Comparison of ENCODE assay signal across 8 mouse cellular contexts in genomic region chrX:21360771-21361667, GRCm38 (mm10).
A peak's percentile ranks its signal among the peaks of the same experiment; 100 is the strongest.
DNase-seq lines count a peak whose midpoint lies in the region; ATAC-seq and TF ChIP-seq lines count a peak whose summit lies in the region.

No protein-coding gene starts in this region.

- 13% methylated on average over 43 of the region's 43 CpGs for WGBS in embryonic facial prominence, embryonic 12.5 days
- WGBS in heart, embryonic 15.5 days: 18% methylated on average over 43 of the region's 43 CpGs
- 15% methylated on average over 43 of the region's 43 CpGs for WGBS in lung, embryonic 16.5 days

- DNase-seq in adrenal gland, postnatal 10 days: peak; percentile 26
- DNase-seq in layer of hippocampus, postnatal 10 days (ENCODE audit: low spot score in 2 of 2): peak; percentile 38 to 53
- peak; percentile 48 for DNase-seq in right cerebral cortex, adult 18-20 months
- DNase-seq in c-Kit-positive CD71-positive TER-119-positive erythroid progenitor cells, embryonic 14.5 days (ENCODE audit: low spot score): no peak

- H3K27me3 ChIP-seq in E14TG2a.4 (ENCODE audit: insufficient read depth, low read length): peaks cover 23% of the 10 kb centered on the region
- no peaks in the 10 kb centered on the region for H3K27me3 ChIP-seq in embryonic facial prominence, embryonic 12.5 days
- H3K27me3 ChIP-seq in heart, embryonic 15.5 days: no peaks in the 10 kb centered on the region
- H3K27me3 ChIP-seq in lung, embryonic 16.5 days (ENCODE audit: control insufficient read depth, insufficient read depth, low read depth, low read length): no peaks in the 10 kb centered on the region

- H3K9me3 ChIP-seq in E14TG2a.4 (ENCODE audit: low read length): no peaks in the 10 kb centered on the region
- no peaks in the 10 kb centered on the region for H3K9me3 ChIP-seq in embryonic facial prominence, embryonic 12.5 days
- no peaks in the 10 kb centered on the region for H3K9me3 ChIP-seq in heart, embryonic 15.5 days (replicated peaks)
- no peaks in the 10 kb centered on the region for H3K9me3 ChIP-seq in lung, embryonic 16.5 days (ENCODE audit: control insufficient read depth, low read length)

- H3K4me2 ChIP-seq in embryonic facial prominence, embryonic 12.5 days (replicated peaks): peak overlapping the region; percentile 67
- peak overlapping the region; percentile 77 for H3K4me2 ChIP-seq in heart, embryonic 15.5 days
- H3K4me2 ChIP-seq in lung, embryonic 16.5 days (ENCODE audit: low read depth, low read length): peak overlapping the region; percentile 67

- no peak overlapping the region for H3K9ac ChIP-seq in embryonic facial prominence, embryonic 12.5 days
- H3K9ac ChIP-seq in heart, embryonic 15.5 days: no peak overlapping the region
- peak overlapping the region; percentile 2; the same call in 1 of the 2 replicates for H3K9ac ChIP-seq in lung, embryonic 16.5 days (ENCODE audit: low read length)

- 0 out of 2 replicates have a peak, but pooled peaks have one; percentile 64 for ATAC-seq in embryonic facial prominence, embryonic 12.5 days (ENCODE audit: insufficient number of reproducible peaks, insufficient read depth, low FRiP score, low TSS enrichment)
- ATAC-seq in heart, embryonic 15.5 days (replicated peaks; ENCODE audit: insufficient number of reproducible peaks, insufficient read depth, low FRiP score, low read depth): peak; percentile 66; the same call in 1 of the 2 replicates
- ATAC-seq in lung, embryonic 16.5 days (ENCODE audit: low read depth): 0 out of 2 replicates have a peak, but pooled peaks have one; percentile 26

- H3K4me3 ChIP-seq in E14TG2a.4 (replicated peaks; ENCODE audit: low read length): peak overlapping the region; percentile 70
- peak overlapping the region; percentile 40 for H3K4me3 ChIP-seq in embryonic facial prominence, embryonic 12.5 days
- peak overlapping the region; percentile 50 for H3K4me3 ChIP-seq in heart, embryonic 15.5 days
- peak overlapping the region; percentile 38 for H3K4me3 ChIP-seq in lung, embryonic 16.5 days (ENCODE audit: low read length)

- H3K27ac ChIP-seq in embryonic facial prominence, embryonic 12.5 days: no peak overlapping the region
- H3K27ac ChIP-seq in heart, embryonic 15.5 days: no peak overlapping the region
- no peak overlapping the region for H3K27ac ChIP-seq in lung, embryonic 16.5 days (ENCODE audit: low read length)

- no peaks in the 10 kb centered on the region for H3K36me3 ChIP-seq in E14TG2a.4 (ENCODE audit: insufficient read depth, low read length)
- H3K36me3 ChIP-seq in embryonic facial prominence, embryonic 12.5 days: no peaks in the 10 kb centered on the region
- no peaks in the 10 kb centered on the region for H3K36me3 ChIP-seq in heart, embryonic 15.5 days
- H3K36me3 ChIP-seq in lung, embryonic 16.5 days (ENCODE audit: control insufficient read depth, insufficient read depth, low read length): no peaks in the 10 kb centered on the region

- TF ChIP-seq CTCF in E14TG2a.4 (conservative IDR thresholded peaks at IDR 0.05; ENCODE audit: low read length): no peak

- H3K4me1 ChIP-seq in E14TG2a.4 (replicated peaks; ENCODE audit: low read depth, low read length): no peaks in the 10 kb centered on the region; the same call in 1 of the 2 replicates
- H3K4me1 ChIP-seq in embryonic facial prominence, embryonic 12.5 days: no peaks in the 10 kb centered on the region
- H3K4me1 ChIP-seq in heart, embryonic 15.5 days (replicated peaks): no peaks in the 10 kb centered on the region
- H3K4me1 ChIP-seq in lung, embryonic 16.5 days (replicated peaks; ENCODE audit: control insufficient read depth, insufficient read depth, low read length): no peaks in the 10 kb centered on the region
